Mouse (Mus musculus): ENCODE data around the gene Olfm2.

DNA sequence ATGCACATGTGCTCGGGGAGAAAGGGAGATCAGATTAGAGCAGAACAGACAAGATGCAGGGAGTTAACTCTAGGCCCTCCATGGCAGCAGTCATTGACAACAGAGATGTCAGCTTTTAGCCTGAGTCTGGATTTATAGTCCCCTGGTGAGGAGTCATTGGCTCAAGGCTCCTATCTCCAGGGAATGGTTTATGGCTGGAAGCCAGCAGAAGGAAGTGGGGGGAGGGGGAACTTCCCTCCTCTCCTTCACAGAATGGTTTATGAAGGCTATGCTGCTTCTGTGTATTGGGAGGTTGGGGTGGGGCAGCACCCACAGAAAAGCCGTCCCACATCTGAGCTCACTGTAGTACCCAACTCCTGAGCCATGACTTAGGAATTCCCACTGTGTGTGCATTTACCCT lies 24.6 kb downstream of the Olfm2 start:
- TF ChIP-seq CTCF (IDR thresholded peaks at IDR 0.05; ENCODE audit: low read depth) (no peak), EP300 (IDR thresholded peaks at IDR 0.05; ENCODE audit: low read depth) (no peak)
